Mouse (Mus musculus) spleen, adult 2 months (tissue): Measurements from ENCODE around the gene Gm10382. TPM values are rescaled to one million over a fixed set of nuclear protein-coding genes. Genes with fewer than 3 reads are reported as not detected.
"Not testable (repeated sequence)": the region's sequence is repeated elsewhere in the genome, so short reads cannot be mapped to it uniquely, and the experiment has no call there.

Experiments used
- DNase-seq, 2 experiments: peaks; one replicate each; pipeline versions ENCODE4 v3.0.0 to v3.0.0-alpha.2; 2012 to 2021; ENCODE audit warnings: low spot score in 2 of 2, low read depth in 1 of 2
- H3K27ac ChIP-seq: fragments of 200-500 bp; 2 replicates; pipeline ENCODE4 v1.5.1; 2012; ENCODE audit warnings: low read length, inconsistent platforms; ENCODE audit not compliant: insufficient read depth
- H3K27me3 ChIP-seq: fragments of 200-500 bp; 2 replicates; pipeline ENCODE4 v1.6.1; 2012; ENCODE audit warnings: mild to moderate bottlenecking, moderate library complexity, low read length, inconsistent platforms; ENCODE audit not compliant: control insufficient read depth, insufficient read depth
- H3K36me3 ChIP-seq: fragments of 200-500 bp; 2 replicates; pipeline ENCODE4 v1.6.1; 2012; ENCODE audit warnings: mild to moderate bottlenecking, low read length, inconsistent platforms; ENCODE audit not compliant: control insufficient read depth, insufficient read depth
- H3K4me1 ChIP-seq: fragments of 200-500 bp; 2 replicates; pipeline ENCODE4 v1.6.1; 2011; ENCODE audit warnings: inconsistent platforms; ENCODE audit not compliant: control insufficient read depth, insufficient read depth, insufficient read length
- H3K4me3 ChIP-seq: fragments of 200-500 bp; 2 replicates; pipeline ENCODE4 v1.5.1; 2011; ENCODE audit warnings: mild to moderate bottlenecking, inconsistent platforms; ENCODE audit not compliant: insufficient read depth, insufficient read length; ENCODE audit errors: extremely low read depth
- CTCF ChIP-seq: fragments of 200-500 bp; IDR thresholded peaks from 2 replicates; pipeline ENCODE4 v1.5.1; 2011; ENCODE audit warnings: mild to moderate bottlenecking, inconsistent platforms; ENCODE audit not compliant: insufficient read depth, insufficient read length, insufficient replicate concordance; ENCODE audit errors: extremely low read depth
- POLR2A ChIP-seq: fragments of 200-500 bp; IDR thresholded peaks from 2 replicates; pipeline ENCODE4 v1.6.1; 2011; ENCODE audit warnings: low read depth, low read length, inconsistent platforms
- WGBS: fragments of 180-500 bp; shearing (Covaris S2); methylation state at CpG from one replicate; pipeline ENCODE4 v1.1.7; 2018; 5-methylcytosine and 5-hydroxymethylcytosine counted together
- polyA plus RNA-seq: library from polyadenylated mRNA; depleted of rRNA; stranded (reverse); fragments of >200 nt; gene quantifications from 2 replicates; pipeline ENCODE4 v1.2.3, GENCODE M21; 2012

Gene Gm10382
- polyA plus RNA-seq, 1 experiment, result 0.08 TPM

GRCm38 (mm10) chr5:125382673-125383558 lies 6.2 kb upstream of the Gm10382 start:
- TF ChIP-seq CTCF (peak; percentile 44; the same call in 1 of the 2 replicates), POLR2A (no peak)
- H3K36me3 ChIP-seq, result peaks cover 14% of the 10 kb centered on the region
- H3K27ac ChIP-seq, result no peak overlapping the region
- no peak overlapping the region for H3K4me3 ChIP-seq
- no peaks in the 10 kb centered on the region for H3K27me3 ChIP-seq
- peaks cover 3% of the 10 kb centered on the region; the same call in 1 of the 2 replicates for H3K4me1 ChIP-seq
- WGBS, result 31% methylated on average over 6 of the region's 6 CpGs
- peak in 1 of 2 experiments; percentile 41 for DNase-seq

- no peaks in the 10 kb centered on the region for H3K27me3 ChIP-seq
- peaks cover 20% of the 10 kb centered on the region for H3K36me3 ChIP-seq
- H3K4me1 ChIP-seq, result peaks cover 3% of the 10 kb centered on the region; the same call in 1 of the 2 replicates
- H3K4me3 ChIP-seq, result no peak overlapping the region
- WGBS, result 68% methylated on average over 3 of the region's 3 CpGs
- TF ChIP-seq POLR2A, result no peak
- no peak for DNase-seq
- no peak overlapping the region for H3K27ac ChIP-seq
Measured at GRCm38 (mm10) chr5:125383637-125384420, 5.3 kb upstream of the Gm10382 start.

DNA sequence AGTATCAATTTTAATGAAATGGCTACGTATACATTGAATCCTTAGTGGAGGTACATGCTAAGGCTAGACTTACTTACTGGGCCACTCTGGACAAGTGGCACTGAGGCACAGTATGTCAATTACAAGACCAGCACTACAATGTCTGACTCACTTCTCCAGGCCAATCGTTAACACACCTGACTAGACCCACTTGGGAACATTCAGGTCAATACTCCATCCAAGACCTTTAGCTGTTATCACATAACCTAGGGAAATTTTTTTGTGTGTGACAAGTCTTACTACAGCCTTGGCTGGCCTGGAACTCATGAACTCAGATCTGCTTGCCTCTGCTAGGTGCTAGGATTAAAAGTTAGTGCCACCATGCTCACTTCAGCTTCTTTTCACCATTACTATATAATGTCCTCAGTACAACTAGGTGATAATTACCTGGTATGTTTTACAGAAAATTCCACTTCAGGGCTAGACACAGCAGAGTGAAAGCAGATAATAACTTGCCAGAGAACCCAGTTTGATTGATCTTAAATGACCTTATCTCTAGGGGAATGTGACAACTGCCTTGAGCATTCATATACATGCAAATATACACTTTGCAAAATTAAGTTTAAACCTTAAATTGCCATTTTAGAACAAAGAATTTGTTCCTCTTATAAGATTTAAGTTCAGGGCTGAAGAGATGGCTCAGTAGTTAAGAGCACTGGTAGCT lies 4.5 kb upstream of the Gm10382 start:
- no peak for DNase-seq
- Histone ChIP-seq H3K27ac (no peak overlapping the region), H3K36me3 (peaks cover 20% of the 10 kb centered on the region), H3K4me1 (peaks cover 3% of the 10 kb centered on the region; the same call in 1 of the 2 replicates), H3K4me3 (no peak overlapping the region), H3K27me3 (no peaks in the 10 kb centered on the region)
- TF ChIP-seq POLR2A (no peak), CTCF (no peak)
- WGBS, result 91% methylated on average over 2 of the region's 2 CpGs

DNA sequence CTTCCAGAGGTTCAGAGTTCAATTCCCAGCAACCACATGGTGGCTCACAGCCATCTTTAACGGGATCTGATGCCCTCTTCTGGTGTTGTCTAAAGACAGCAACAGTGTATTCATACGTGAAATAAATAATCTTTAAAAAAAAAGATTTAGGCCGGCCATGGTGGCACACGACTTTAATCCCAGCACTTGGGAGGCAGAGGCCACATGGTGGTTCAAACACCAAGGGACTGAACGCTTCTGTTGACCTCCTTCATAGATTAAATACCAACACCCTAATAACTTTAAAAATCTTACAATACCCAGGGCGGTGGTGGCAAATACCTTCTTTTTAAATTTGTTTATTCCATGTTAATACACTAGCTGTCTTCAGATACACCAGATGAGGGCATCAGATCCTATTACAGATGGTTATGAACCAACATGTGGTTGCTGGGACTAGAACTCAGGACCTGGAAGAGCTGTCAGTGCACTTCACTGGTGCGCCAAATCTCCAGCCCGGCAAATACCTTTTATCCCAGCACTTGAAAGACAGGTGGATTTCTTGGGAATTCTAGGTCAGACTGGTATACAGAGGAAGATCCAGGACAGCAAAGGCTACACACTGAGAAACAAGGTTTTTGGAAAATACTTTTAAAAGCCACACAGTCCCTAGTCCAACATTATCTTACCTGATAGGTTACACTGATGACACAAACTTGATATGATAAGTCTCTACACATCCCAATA lies 3.7 kb upstream of the Gm10382 start:
- DNase-seq, result no peak
- Histone ChIP-seq H3K27me3 (no peaks in the 10 kb centered on the region), H3K4me1 (peaks cover 3% of the 10 kb centered on the region; the same call in 1 of the 2 replicates), H3K4me3 (no peak overlapping the region), H3K36me3 (peaks cover 20% of the 10 kb centered on the region), H3K27ac (no peak overlapping the region)
- no peak for TF ChIP-seq POLR2A
- no peak for TF ChIP-seq CTCF
- 75% methylated on average over 8 of the region's 8 CpGs for WGBS

DNA sequence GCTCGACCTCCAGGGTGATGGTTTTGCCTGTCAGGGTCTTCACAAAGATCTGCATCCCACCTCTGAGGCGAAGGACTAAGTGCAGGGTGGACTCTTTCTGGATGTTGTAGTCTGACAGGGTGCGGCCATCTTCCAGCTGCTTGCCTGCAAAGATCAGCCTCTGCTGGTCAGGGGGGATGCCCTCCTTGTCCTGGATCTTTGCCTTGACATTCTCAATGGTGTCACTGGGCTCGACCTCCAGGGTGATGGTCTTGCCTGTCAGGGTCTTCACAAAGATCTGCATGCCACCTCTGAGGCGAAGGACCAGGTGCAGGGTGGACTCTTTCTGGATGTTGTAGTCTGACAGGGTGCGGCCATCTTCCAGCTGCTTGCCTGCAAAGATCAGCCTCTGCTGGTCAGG lies 1.8 kb upstream of the Gm10382 start:
- not testable (repeated sequence) for H3K4me1 ChIP-seq, H3K4me3 ChIP-seq, DNase-seq, H3K27me3 ChIP-seq, H3K27ac ChIP-seq
- peaks cover 20% of the 10 kb centered on the region for H3K36me3 ChIP-seq
- 78% methylated on average over 5 of the region's 6 CpGs for WGBS

DNA sequence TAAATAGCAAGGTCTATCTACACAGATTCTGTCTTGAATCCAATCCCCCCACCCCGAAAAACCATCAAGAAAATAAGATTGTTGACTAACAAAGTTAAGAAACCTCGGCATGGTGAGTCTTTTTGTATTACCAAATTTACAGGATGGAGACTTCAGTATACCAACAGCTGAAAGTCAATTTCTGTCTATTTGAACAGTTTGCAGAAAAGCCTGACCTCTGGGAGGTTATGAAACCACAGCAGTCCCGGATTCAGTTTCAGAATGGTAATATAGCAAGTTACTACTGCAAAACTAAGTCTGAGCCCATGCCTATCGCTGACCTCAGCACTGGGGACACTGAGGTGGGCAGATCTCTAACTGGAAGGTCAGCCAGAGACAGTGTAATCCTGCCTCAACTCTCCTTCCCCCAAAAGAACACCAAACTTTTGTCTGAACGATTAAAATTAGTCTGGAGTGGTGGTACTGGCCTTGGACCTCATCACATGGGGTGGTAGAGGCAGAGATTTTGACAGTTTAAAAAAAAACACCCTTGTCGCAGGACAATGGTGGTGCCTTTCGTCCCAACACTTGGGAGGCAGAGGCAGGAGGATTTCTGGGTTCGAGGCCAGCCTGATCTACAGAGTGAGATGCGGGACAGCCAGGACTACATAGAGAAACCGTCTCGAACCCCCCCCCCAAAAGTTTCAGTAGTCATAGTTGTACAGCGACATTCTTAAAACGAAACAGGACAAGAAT lies 597 bp upstream of the Gm10382 start:
- TF ChIP-seq POLR2A (no peak), CTCF (no peak)
- Histone ChIP-seq H3K36me3 (peaks cover 20% of the 10 kb centered on the region), H3K27ac (peak overlapping the region; percentile 97), H3K4me1 (peaks cover 7% of the 10 kb centered on the region), H3K27me3 (no peaks in the 10 kb centered on the region), H3K4me3 (peak overlapping the region; percentile 93)
- WGBS, result 8% methylated on average over 13 of the region's 13 CpGs
- no peak for DNase-seq
